Mouse (Mus musculus): ENCODE measurements around the gene Gm45213. TPM values are rescaled to one million over a fixed set of nuclear protein-coding genes. Genes with fewer than 3 reads are reported as not detected.
A peak's percentile ranks its signal among the peaks of the same experiment; 100 is the strongest.

The Gm45213 gene
- polyA plus RNA-seq, 1 experiment from 2014 or later: not detected

- no peaks in the 10 kb centered on the region for H3K9me3 ChIP-seq
- peak; percentile 42; the same call in 1 of the 2 replicates for ATAC-seq (ENCODE audit: insufficient number of reproducible peaks, insufficient read depth, low FRiP score, low TSS enrichment)
- H3K4me3 ChIP-seq: no peak overlapping the region
- H3K9ac ChIP-seq: no peak overlapping the region
- no peak overlapping the region for H3K4me2 ChIP-seq (replicated peaks)
- H3K27ac ChIP-seq: no peak overlapping the region
- no peaks in the 10 kb centered on the region for H3K27me3 ChIP-seq
- WGBS: 27% methylated on average over 6 of the region's 6 CpGs
- H3K36me3 ChIP-seq: no peaks in the 10 kb centered on the region
- H3K4me1 ChIP-seq: peaks cover 18% of the 10 kb centered on the region
Observed at GRCm38 (mm10) chr7:66028766-66029512, 14.5 kb upstream of the Gm45213 start.

GRCm38 (mm10) chr7:66036809-66037208, 6.6 kb upstream of the Gm45213 start:
- no peak overlapping the region for H3K4me3 ChIP-seq
- H3K9ac ChIP-seq: no peak overlapping the region
- ATAC-seq (ENCODE audit: insufficient number of reproducible peaks, insufficient read depth, low FRiP score, low TSS enrichment): no peak
- 79% methylated on average over 8 of the region's 8 CpGs for WGBS
- no peaks in the 10 kb centered on the region for H3K9me3 ChIP-seq
- H3K27me3 ChIP-seq: no peaks in the 10 kb centered on the region
- no peaks in the 10 kb centered on the region for H3K36me3 ChIP-seq
- H3K27ac ChIP-seq: no peak overlapping the region
- peaks cover 9% of the 10 kb centered on the region; the same call in 1 of the 2 replicates for H3K4me1 ChIP-seq
- H3K4me2 ChIP-seq (replicated peaks): no peak overlapping the region

GRCm38 (mm10) chr7:66038261-66038660, 5.1 kb upstream of the Gm45213 start:
- H3K27ac ChIP-seq: no peak overlapping the region
- no peaks in the 10 kb centered on the region for H3K36me3 ChIP-seq
- WGBS: 36% methylated on average over 3 of the region's 3 CpGs

GRCm38 (mm10) chr7:66038730-66039129, 4.7 kb upstream of the Gm45213 start:
- no peak overlapping the region for H3K4me2 ChIP-seq (replicated peaks)
- no peak overlapping the region for H3K4me3 ChIP-seq
- 68% methylated on average over 11 of the region's 11 CpGs for WGBS
- no peak for ATAC-seq (ENCODE audit: insufficient number of reproducible peaks, insufficient read depth, low FRiP score, low TSS enrichment)
- H3K27ac ChIP-seq: no peak overlapping the region
- no peaks in the 10 kb centered on the region for H3K27me3 ChIP-seq
- no peaks in the 10 kb centered on the region for H3K9me3 ChIP-seq
- no peaks in the 10 kb centered on the region for H3K36me3 ChIP-seq
- H3K4me1 ChIP-seq: peaks cover 9% of the 10 kb centered on the region; the same call in 1 of the 2 replicates
- H3K9ac ChIP-seq: no peak overlapping the region

More at GRCm38 (mm10) chr7:66038261-66038660, 5.1 kb upstream of the Gm45213 start:
- no peaks in the 10 kb centered on the region for H3K9me3 ChIP-seq
- no peaks in the 10 kb centered on the region for H3K27me3 ChIP-seq
- no peak overlapping the region for H3K4me2 ChIP-seq (replicated peaks)
- H3K9ac ChIP-seq: no peak overlapping the region
- H3K4me3 ChIP-seq: no peak overlapping the region
- no peak for ATAC-seq (ENCODE audit: insufficient number of reproducible peaks, insufficient read depth, low FRiP score, low TSS enrichment)
- H3K4me1 ChIP-seq: peaks cover 9% of the 10 kb centered on the region; the same call in 1 of the 2 replicates

GRCm38 (mm10) chr7:66040026-66040814, 3.2 kb upstream of the Gm45213 start:
- Histone ChIP-seq H3K4me1 (peaks cover 16% of the 10 kb centered on the region; the same call in 1 of the 2 replicates), H3K9me3 (no peaks in the 10 kb centered on the region), H3K4me2 (replicated peaks) (no peak overlapping the region), H3K9ac (no peak overlapping the region), H3K27ac (no peak overlapping the region), H3K4me3 (no peak overlapping the region), H3K27me3 (no peaks in the 10 kb centered on the region), H3K36me3 (no peaks in the 10 kb centered on the region)
- WGBS: 80% methylated on average over 18 of the region's 18 CpGs
- no peak for ATAC-seq (ENCODE audit: insufficient number of reproducible peaks, insufficient read depth, low FRiP score, low TSS enrichment)

- 34% methylated on average over 9 of the region's 9 CpGs for WGBS
- H3K9ac ChIP-seq: no peak overlapping the region
- no peaks in the 10 kb centered on the region; the same call in 1 of the 2 replicates for H3K27me3 ChIP-seq
- no peaks in the 10 kb centered on the region for H3K36me3 ChIP-seq
- H3K9me3 ChIP-seq: no peaks in the 10 kb centered on the region
- no peak overlapping the region for H3K27ac ChIP-seq
- no peak overlapping the region for H3K4me3 ChIP-seq
- no peak overlapping the region for H3K4me2 ChIP-seq (replicated peaks)
- no peak for ATAC-seq (ENCODE audit: insufficient number of reproducible peaks, insufficient read depth, low FRiP score, low TSS enrichment)
- peaks cover 21% of the 10 kb centered on the region for H3K4me1 ChIP-seq
Observed at GRCm38 (mm10) chr7:66044617-66045016, 1.2 kb downstream of the Gm45213 start.

- Histone ChIP-seq H3K9me3 (no peaks in the 10 kb centered on the region), H3K36me3 (no peaks in the 10 kb centered on the region), H3K4me2 (replicated peaks) (no peak overlapping the region), H3K9ac (no peak overlapping the region), H3K4me1 (peaks cover 21% of the 10 kb centered on the region), H3K4me3 (no peak overlapping the region), H3K27ac (no peak overlapping the region), H3K27me3 (no peaks in the 10 kb centered on the region; the same call in 1 of the 2 replicates)
- no peak for ATAC-seq (ENCODE audit: insufficient number of reproducible peaks, insufficient read depth, low FRiP score, low TSS enrichment)
- WGBS: 37% methylated on average over 17 of the region's 17 CpGs
Observed at GRCm38 (mm10) chr7:66046921-66047918, 3.8 kb downstream of the Gm45213 start.

DNA sequence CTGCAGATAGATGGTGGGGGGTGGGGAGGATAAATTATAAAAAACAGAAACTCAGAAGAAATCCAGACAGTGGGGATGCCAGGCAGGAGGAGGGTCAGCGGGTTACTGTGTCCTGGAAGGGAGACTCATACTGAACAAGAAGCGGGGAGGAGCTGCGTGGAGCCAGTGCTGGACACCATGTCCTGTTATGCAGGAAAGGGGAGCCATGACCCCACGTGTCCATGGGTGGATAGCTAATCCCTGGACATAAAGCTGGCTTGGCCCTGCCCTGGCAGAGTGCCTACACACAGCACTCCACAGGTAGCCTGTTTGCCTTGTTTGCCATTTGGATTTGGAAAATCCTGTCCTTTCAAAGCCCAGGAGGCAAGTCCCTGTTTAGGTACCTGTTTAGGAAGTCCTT, 4.6 kb downstream of the Gm45213 start:
- no peaks in the 10 kb centered on the region for H3K36me3 ChIP-seq
- no peak overlapping the region for H3K4me3 ChIP-seq
- H3K4me2 ChIP-seq (replicated peaks): no peak overlapping the region
- peaks cover 21% of the 10 kb centered on the region for H3K4me1 ChIP-seq
- no peak overlapping the region for H3K9ac ChIP-seq
- no peak overlapping the region for H3K27ac ChIP-seq
- no peaks in the 10 kb centered on the region for H3K9me3 ChIP-seq
- WGBS: 54% methylated on average over 4 of the region's 4 CpGs
- no peak for ATAC-seq (ENCODE audit: insufficient number of reproducible peaks, insufficient read depth, low FRiP score, low TSS enrichment)
- no peaks in the 10 kb centered on the region; the same call in 1 of the 2 replicates for H3K27me3 ChIP-seq

DNA sequence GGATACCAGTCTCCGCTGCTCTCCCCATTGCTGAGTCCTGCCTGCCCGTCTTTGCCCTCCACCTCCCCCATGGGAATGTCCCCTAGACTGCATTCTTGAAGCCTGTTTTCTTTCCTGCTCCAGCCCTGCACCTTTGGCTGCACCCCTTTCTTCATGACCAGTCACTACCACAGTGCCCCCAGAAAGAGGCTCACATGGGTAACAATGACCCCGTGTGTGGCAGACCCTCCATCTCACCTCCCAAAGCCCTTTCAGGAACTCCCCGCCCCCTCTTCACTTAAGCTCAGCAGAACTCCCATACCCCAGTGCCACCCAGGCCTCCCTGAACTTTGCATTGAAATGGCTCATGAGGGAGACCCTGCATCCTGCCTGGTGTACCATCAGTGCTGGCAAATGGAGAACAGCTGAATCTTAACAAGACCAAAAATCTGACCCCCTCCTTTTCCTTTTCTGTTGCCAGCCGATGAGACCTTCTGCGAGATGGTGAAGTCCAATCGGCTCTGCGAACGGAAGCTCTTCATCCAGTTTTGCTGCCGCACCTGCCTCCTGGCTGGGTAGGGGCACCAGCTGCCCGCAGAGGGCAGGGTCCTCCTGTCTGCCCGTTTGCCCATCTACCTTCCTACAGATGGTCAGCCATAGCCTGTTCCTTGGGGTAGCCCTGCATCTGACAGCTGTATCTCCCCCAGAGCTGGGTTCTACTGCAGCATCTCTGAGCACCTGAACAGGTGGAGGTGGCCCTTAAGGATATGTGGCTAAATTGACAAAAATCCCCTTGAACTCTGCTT, 5.2 kb downstream of the Gm45213 start:
- no peak for ATAC-seq (ENCODE audit: insufficient number of reproducible peaks, insufficient read depth, low FRiP score, low TSS enrichment)
- no peak overlapping the region for H3K9ac ChIP-seq
- H3K9me3 ChIP-seq: no peaks in the 10 kb centered on the region
- no peak overlapping the region for H3K4me2 ChIP-seq (replicated peaks)
- H3K27ac ChIP-seq: no peak overlapping the region
- no peaks in the 10 kb centered on the region; the same call in 1 of the 2 replicates for H3K27me3 ChIP-seq
- H3K36me3 ChIP-seq: no peaks in the 10 kb centered on the region
- WGBS: 82% methylated on average over 12 of the region's 12 CpGs
- H3K4me3 ChIP-seq: no peak overlapping the region
- peaks cover 21% of the 10 kb centered on the region for H3K4me1 ChIP-seq

DNA sequence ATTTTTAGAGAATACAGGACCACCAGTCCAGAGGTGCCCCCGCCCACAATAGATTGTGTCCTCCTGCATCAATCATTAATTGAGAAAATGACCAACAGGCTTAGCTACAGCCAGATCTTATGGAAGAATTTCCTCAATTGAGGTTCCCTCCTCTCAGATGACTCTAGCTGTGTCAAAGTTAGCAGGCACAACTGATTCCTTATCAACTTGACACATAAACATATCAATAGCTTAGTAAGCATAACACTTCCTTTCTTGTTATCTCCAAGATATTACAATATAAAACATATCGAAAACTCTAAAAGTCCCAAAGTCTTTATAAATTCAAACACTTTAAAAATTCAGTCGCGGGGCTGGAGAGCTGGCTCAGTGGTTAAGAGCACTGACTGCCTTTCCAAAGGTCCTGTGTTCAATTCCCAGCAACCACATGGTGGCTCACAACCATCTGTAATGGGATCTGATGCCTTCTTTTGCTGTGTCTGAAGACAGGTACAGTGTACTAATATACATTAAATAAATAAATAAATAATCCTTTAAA, 10.6 kb downstream of the Gm45213 start:
- H3K9ac ChIP-seq: no peak overlapping the region
- no peak overlapping the region for H3K4me3 ChIP-seq
- WGBS: 82% methylated on average over 4 of the region's 4 CpGs
- no peak overlapping the region for H3K27ac ChIP-seq
- H3K9me3 ChIP-seq: no peaks in the 10 kb centered on the region
- no peaks in the 10 kb centered on the region for H3K36me3 ChIP-seq
- H3K4me2 ChIP-seq (replicated peaks): no peak overlapping the region
- H3K27me3 ChIP-seq: no peaks in the 10 kb centered on the region
- no peak for ATAC-seq (ENCODE audit: insufficient number of reproducible peaks, insufficient read depth, low FRiP score, low TSS enrichment)
- H3K4me1 ChIP-seq: no peaks in the 10 kb centered on the region

Data from embryonic facial prominence, embryonic 12.5 days (tissue).